Mouse (Mus musculus) lung, embryonic 16.5 days (tissue): ENCODE results near the gene Klhl6. TPM values are rescaled to one million over a fixed set of nuclear protein-coding genes. Genes with fewer than 3 reads are reported as not detected.

Source experiments
- ATAC-seq: fragments of 200-750 bp; cut with Nextera tagmentation; 2 replicates; pipeline ENCODE4 v1.8.0; 2017; ENCODE audit warnings: low read depth, mild to moderate bottlenecking, moderate library complexity
- H3K27ac ChIP-seq: fragments of 300-500 bp; sonication (generic); 2 replicates; pipeline ENCODE4 v1.5.1; 2014; ENCODE audit warnings: mild to moderate bottlenecking, control low read depth, low read length
- H3K27me3 ChIP-seq: fragments of 300-500 bp; sonication (generic); 2 replicates; pipeline ENCODE4 v1.6.1; 2014; ENCODE audit warnings: low read depth, low read length, mixed read lengths; ENCODE audit not compliant: control insufficient read depth, insufficient read depth
- H3K36me3 ChIP-seq: fragments of 300-500 bp; sonication (generic); 2 replicates; pipeline ENCODE4 v1.6.1; 2014; ENCODE audit warnings: low read length; ENCODE audit not compliant: control insufficient read depth, insufficient read depth
- H3K4me1 ChIP-seq: fragments of 300-500 bp; sonication (generic); replicated peaks from 2 replicates; pipeline ENCODE4 v1.6.1; 2014; ENCODE audit warnings: low read length, mixed read lengths; ENCODE audit not compliant: control insufficient read depth, insufficient read depth
- H3K4me2 ChIP-seq: fragments of 300-500 bp; sonication (generic); 2 replicates; pipeline ENCODE4 v1.6.1; 2014; ENCODE audit warnings: low read depth, low read length, control low read depth
- H3K4me3 ChIP-seq: fragments of 300-500 bp; sonication (generic); 2 replicates; pipeline ENCODE4 v1.5.1; 2014; ENCODE audit warnings: mild to moderate bottlenecking, low read length, control low read depth
- H3K9ac ChIP-seq: fragments of 300-500 bp; sonication (generic); 2 replicates; pipeline ENCODE4 v1.6.1; 2014; ENCODE audit warnings: low read length, control low read depth
- H3K9me3 ChIP-seq: fragments of 300-500 bp; sonication (generic); 2 replicates; pipeline ENCODE4 v1.6.1; 2016; ENCODE audit warnings: low read length; ENCODE audit not compliant: control insufficient read depth
- WGBS: fragments of 180-500 bp; shearing (Covaris S2); extraction: QIAGEN DNeasy Blood & Tissue Kit; methylation state at CpG from one replicate; pipeline ENCODE4 v1.1.7; 2014; 5-methylcytosine and 5-hydroxymethylcytosine counted together
- polyA plus RNA-seq: library from polyadenylated mRNA; unstranded; fragments of >200 nt; fragmentation: Nextera tagmentation; extraction: Ambion mirVana; gene quantifications from 2 replicates; pipeline ENCODE4 v1.2.1, GENCODE M21; 2015

Gene Klhl6
- polyA plus RNA-seq, 1 experiment from 2014 or later = 16.7 TPM

- no peaks in the 10 kb centered on the region for H3K9me3 ChIP-seq
- H3K4me3 ChIP-seq = no peak overlapping the region
- no peaks in the 10 kb centered on the region for H3K27me3 ChIP-seq
- no peak overlapping the region for H3K27ac ChIP-seq
- H3K4me1 ChIP-seq = 0 out of 2 replicates have a peak, but pooled peaks cover 6% of the 10 kb centered on the region
- no peaks in the 10 kb centered on the region for H3K36me3 ChIP-seq
- H3K9ac ChIP-seq = no peak overlapping the region
- ATAC-seq = no peak
- H3K4me2 ChIP-seq = no peak overlapping the region
These were observed 13.0 kb upstream of the Klhl6 start for GRCm38 (mm10) chr16:19995818-19996217.

DNA sequence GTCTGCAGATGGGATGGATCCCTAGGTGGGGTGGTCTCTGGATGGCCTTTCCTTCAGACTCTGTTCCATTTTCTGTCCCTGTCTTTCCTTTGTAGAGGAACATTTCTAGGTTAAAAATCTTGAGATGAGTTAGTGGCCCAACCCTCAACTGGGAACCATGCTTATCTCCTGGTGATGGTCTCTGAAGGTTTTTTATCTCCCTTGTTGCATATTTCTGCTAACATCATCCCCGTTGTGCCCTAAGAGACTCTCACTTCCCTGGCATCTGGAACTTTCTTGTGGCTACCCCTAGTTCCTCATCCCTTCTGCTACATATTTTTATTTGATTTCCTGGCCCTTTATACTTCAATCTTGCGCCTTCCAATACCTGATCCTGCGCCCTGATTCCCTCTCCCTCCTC lies 10.4 kb upstream of the Klhl6 start:
- Histone ChIP-seq H3K27me3 (no peaks in the 10 kb centered on the region), H3K36me3 (no peaks in the 10 kb centered on the region), H3K9me3 (peaks cover 7% of the 10 kb centered on the region), H3K4me1 (0 out of 2 replicates have a peak, but pooled peaks cover 6% of the 10 kb centered on the region), H3K4me2 (no peak overlapping the region), H3K9ac (no peak overlapping the region), H3K27ac (no peak overlapping the region), H3K4me3 (no peak overlapping the region)
- ATAC-seq = no peak
- 85% methylated on average over 3 of the region's 3 CpGs for WGBS

DNA sequence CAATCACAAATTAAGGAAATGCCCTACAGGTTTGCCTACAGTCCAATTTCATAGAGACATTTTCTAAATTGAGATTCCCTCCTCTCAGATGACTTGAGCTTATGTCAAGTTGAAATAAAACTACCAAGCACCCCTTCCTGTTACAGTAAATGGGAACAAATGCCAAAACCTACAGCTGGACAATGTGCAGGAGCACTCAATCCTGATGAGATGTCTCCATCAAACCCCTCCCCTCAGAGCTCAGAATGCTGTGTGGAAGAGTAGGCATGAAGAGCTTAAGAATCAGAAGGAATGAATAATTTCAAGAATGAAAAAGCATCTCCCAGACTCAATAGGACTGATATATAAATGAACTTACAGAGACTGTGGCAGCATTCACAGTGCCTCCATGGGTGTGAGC lies 7.7 kb upstream of the Klhl6 start:
- Histone ChIP-seq H3K4me3 (no peak overlapping the region), H3K9me3 (peaks cover 7% of the 10 kb centered on the region), H3K4me2 (no peak overlapping the region), H3K4me1 (0 out of 2 replicates have a peak, but pooled peaks cover 6% of the 10 kb centered on the region), H3K9ac (no peak overlapping the region), H3K27me3 (no peaks in the 10 kb centered on the region), H3K36me3 (no peaks in the 10 kb centered on the region), H3K27ac (no peak overlapping the region)
- peak; percentile 75 for ATAC-seq

DNA sequence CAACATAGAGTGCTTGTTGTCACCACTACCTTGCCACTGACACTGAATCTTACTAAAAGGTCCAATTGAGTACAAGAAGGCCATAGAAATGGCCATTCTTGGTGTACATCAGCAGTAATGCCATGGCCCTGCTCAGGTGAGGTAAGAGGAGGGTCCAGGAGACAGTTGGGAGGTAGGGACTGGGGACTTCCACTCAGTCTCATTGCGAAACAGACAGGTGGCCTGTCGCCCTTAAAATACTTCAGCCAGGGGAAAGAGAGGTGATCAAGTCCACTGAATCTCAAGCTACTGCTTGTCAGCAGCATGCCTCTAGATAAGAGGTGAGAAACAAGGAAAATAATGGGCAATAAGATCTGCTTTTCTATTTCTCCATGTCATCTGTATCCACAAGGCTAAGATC lies 4.8 kb upstream of the Klhl6 start:
- Histone ChIP-seq H3K4me1 (peaks cover 9% of the 10 kb centered on the region; the same call in 1 of the 2 replicates), H3K36me3 (no peaks in the 10 kb centered on the region), H3K4me3 (no peak overlapping the region), H3K9ac (no peak overlapping the region), H3K4me2 (no peak overlapping the region), H3K27me3 (no peaks in the 10 kb centered on the region), H3K9me3 (peaks cover 7% of the 10 kb centered on the region), H3K27ac (no peak overlapping the region)
- ATAC-seq = no peak
- 75% methylated on average over 2 of the region's 2 CpGs for WGBS

DNA sequence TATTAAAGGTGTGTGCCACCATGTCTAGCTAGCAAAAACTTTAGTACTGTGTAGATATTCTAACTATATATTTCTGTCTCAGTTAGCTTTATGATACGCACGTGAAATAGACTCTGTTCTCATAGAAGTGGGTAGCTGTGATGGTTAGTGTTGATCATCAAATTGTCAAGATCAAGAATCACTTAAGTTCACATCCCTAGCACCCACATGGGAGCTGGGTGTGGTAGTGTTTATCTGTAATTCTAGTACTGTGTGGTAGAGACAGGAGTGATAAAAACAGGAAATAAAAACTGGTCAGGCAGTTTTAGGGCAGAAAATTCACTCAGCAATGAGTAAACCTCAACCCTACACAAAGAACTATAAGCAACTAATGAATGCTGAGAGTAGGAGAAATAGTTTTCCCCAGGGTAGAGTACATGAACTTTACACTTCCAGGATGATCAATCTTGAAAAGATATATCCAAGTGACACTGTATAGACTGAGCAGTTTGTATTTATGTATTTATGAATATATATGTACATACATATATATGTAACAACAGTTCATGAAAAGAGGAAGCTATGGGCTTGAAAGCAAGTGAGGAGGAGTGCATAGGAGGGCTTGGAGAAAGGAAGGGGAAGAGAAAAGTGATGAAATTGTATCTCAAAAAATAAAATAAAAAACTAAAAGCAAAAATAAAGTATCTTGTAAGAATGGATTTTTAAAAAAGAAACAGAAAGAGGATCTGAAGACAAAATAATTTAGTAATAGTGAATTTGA lies 2.2 kb upstream of the Klhl6 start:
- H3K4me1 ChIP-seq = peaks cover 4% of the 10 kb centered on the region; the same call in 1 of the 2 replicates
- H3K27ac ChIP-seq = no peak overlapping the region
- WGBS = 86% methylated on average over 2 of the region's 2 CpGs
- no peak overlapping the region for H3K4me3 ChIP-seq
- no peaks in the 10 kb centered on the region for H3K27me3 ChIP-seq
- no peak for ATAC-seq
- H3K9ac ChIP-seq = no peak overlapping the region
- H3K9me3 ChIP-seq = peaks cover 4% of the 10 kb centered on the region
- H3K36me3 ChIP-seq = no peaks in the 10 kb centered on the region
- H3K4me2 ChIP-seq = no peak overlapping the region

DNA sequence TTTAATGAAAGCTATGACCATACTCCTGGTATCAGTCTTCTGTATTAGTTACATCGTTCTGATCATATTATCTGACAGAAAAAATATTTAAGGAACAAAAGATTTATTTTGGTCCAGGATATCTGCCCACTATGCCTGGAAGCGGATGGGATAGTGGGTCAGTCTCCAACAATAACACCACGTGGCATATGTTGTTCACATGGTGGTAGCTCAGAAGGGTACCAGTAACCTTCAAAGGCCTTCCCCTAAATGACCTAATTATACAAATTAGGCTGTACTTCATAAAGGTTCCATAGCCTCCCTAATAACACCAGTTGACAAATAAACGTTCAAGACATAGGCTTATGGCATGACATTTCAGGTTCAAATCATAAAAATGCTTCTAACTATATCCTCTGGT lies 722 bp upstream of the Klhl6 start:
- Histone ChIP-seq H3K4me2 (no peak overlapping the region), H3K4me3 (no peak overlapping the region), H3K36me3 (no peaks in the 10 kb centered on the region), H3K4me1 (peaks cover 4% of the 10 kb centered on the region; the same call in 1 of the 2 replicates), H3K27ac (no peak overlapping the region), H3K9ac (no peak overlapping the region), H3K27me3 (no peaks in the 10 kb centered on the region), H3K9me3 (no peaks in the 10 kb centered on the region)
- 72% methylated on average over 4 of the region's 4 CpGs for WGBS
- no peak for ATAC-seq

DNA sequence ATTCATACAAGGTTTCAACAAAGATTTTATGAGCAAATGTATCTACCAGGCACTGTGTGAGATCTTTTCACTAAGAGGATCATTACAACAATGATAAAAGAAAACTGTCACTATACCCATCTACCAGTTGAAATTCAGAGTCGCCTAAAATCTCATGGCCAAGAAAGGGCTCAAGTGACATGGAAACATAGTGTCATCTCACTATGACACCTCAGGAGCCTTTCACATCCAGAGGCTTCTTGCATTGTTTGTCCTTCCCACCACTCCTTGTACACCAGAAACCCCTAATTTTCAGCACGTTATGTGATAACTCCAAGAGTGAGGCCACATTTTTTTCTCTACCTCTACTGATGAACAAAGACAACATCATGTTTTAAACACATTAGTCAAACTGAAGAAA lies 1.2 kb downstream of the Klhl6 start:
- Histone ChIP-seq H3K4me2 (peak overlapping the region; percentile 31), H3K4me3 (peak overlapping the region; percentile 14)
- WGBS = 61% methylated on average over 2 of the region's 2 CpGs

DNA sequence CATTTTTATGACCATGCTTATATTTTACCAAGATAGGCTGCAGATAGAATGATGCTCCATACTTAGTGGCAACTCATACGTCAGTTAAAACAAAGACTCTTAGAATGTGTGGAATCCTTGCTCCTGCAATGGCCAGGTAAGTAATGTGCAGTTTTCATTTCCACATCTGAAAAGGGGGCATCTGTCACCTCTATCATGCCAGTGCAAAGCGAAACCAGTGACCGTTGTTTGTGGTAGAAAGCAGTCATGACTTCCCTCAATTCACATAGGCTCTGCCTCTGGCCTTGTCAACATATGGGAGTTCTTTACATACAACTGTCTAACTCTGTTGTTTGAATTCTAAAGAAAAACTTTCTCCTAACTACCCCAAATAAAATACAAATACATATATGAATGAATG lies 1.8 kb downstream of the Klhl6 start:
- Histone ChIP-seq H3K4me2 (peak overlapping the region; percentile 19), H3K27me3 (no peaks in the 10 kb centered on the region), H3K4me1 (peaks cover 4% of the 10 kb centered on the region; the same call in 1 of the 2 replicates), H3K9ac (no peak overlapping the region), H3K9me3 (no peaks in the 10 kb centered on the region), H3K4me3 (peak overlapping the region; percentile 14; the same call in 1 of the 2 replicates), H3K36me3 (no peaks in the 10 kb centered on the region), H3K27ac (no peak overlapping the region)
- WGBS = 69% methylated on average over 3 of the region's 3 CpGs
- no peak for ATAC-seq

More for the DNA sequence above, 1.2 kb downstream of the Klhl6 start:
- no peak for ATAC-seq
- H3K27ac ChIP-seq = no peak overlapping the region
- H3K4me1 ChIP-seq = peaks cover 4% of the 10 kb centered on the region; the same call in 1 of the 2 replicates
- no peaks in the 10 kb centered on the region for H3K9me3 ChIP-seq
- no peaks in the 10 kb centered on the region for H3K36me3 ChIP-seq
- no peaks in the 10 kb centered on the region for H3K27me3 ChIP-seq
- H3K9ac ChIP-seq = no peak overlapping the region; the same call in 1 of the 2 replicates

GRCm38 (mm10) chr16:19979755-19980154 lies 3.1 kb downstream of the Klhl6 start:
- Histone ChIP-seq H3K9ac (no peak overlapping the region), H3K4me2 (no peak overlapping the region)
- no peak for ATAC-seq

More at GRCm38 (mm10) chr16:19979755-19980154, 3.1 kb downstream of the Klhl6 start:
- WGBS = 46% methylated on average over 2 of the region's 2 CpGs
- Histone ChIP-seq H3K4me1 (peaks cover 4% of the 10 kb centered on the region; the same call in 1 of the 2 replicates), H3K27me3 (no peaks in the 10 kb centered on the region), H3K27ac (peak overlapping the region; percentile 52; the same call in 1 of the 2 replicates), H3K4me3 (no peak overlapping the region), H3K36me3 (no peaks in the 10 kb centered on the region), H3K9me3 (no peaks in the 10 kb centered on the region)
